26 mouse cellular contexts compared by ENCODE assay signal in genomic region chr3:25426931-25427330, GRCm38 (mm10).
"Had no signal": no experiment of that assay in that cellular context is flagged by ENCODE, and none has a peak within 500 bp of the region (broad histone marks: within the 10 kb centered on the region; RNA-seq: fewer than 3 reads in every experiment).

No protein-coding gene starts in this region.

- H3K4me1 ChIP-seq: heart, embryonic 10.5 days; heart, embryonic 12.5 days; hindbrain, embryonic 10.5 days; hindbrain, embryonic 12.5 days; intestine, embryonic 15.5 days; limb, embryonic 10.5 days; limb, embryonic 12.5 days; liver, embryonic 13.5 days; liver, embryonic 15.5 days had no signal

- H3K9ac ChIP-seq: heart, embryonic 12.5 days; hindbrain, embryonic 12.5 days; hindbrain, embryonic 14.5 days; intestine, embryonic 15.5 days; limb, embryonic 12.5 days; liver, embryonic 13.5 days; liver, embryonic 15.5 days; liver, postnatal 0 days had no signal

- H3K4me3 ChIP-seq: gastrocnemius, adult 2 months; heart, embryonic 10.5 days; heart, embryonic 12.5 days; hindbrain, embryonic 10.5 days; hindbrain, embryonic 12.5 days; intestine, embryonic 15.5 days; layer of hippocampus, adult 2 months; limb, embryonic 10.5 days; limb, embryonic 12.5 days; liver, embryonic 13.5 days; liver, embryonic 15.5 days had no signal

- H3K36me3 ChIP-seq: heart, embryonic 10.5 days; heart, embryonic 12.5 days; hindbrain, embryonic 10.5 days; hindbrain, embryonic 12.5 days; intestine, embryonic 15.5 days; limb, embryonic 10.5 days; limb, embryonic 12.5 days; liver, embryonic 13.5 days; liver, embryonic 15.5 days had no signal

- H3K27ac ChIP-seq: gastrocnemius, adult 2 months; heart, embryonic 10.5 days; hindbrain, embryonic 10.5 days; hindbrain, embryonic 12.5 days; hindbrain, embryonic 14.5 days; intestine, embryonic 15.5 days; layer of hippocampus, adult 2 months; limb, embryonic 10.5 days; limb, embryonic 12.5 days; liver, embryonic 13.5 days; liver, embryonic 15.5 days had no signal

- ATAC-seq: hindbrain, embryonic 16.5 days; inflammation-experienced regulatory T-cells, adult 6 months; intestine, embryonic 15.5 days; intestine, postnatal 0 days; liver, postnatal 0 days had no signal

- H3K27me3 ChIP-seq: heart, embryonic 12.5 days; hindbrain, embryonic 12.5 days; intestine, embryonic 15.5 days; limb, embryonic 12.5 days; liver, embryonic 13.5 days; liver, embryonic 15.5 days had no signal

- H3K9me3 ChIP-seq: heart, embryonic 10.5 days; heart, embryonic 12.5 days; hindbrain, embryonic 10.5 days; hindbrain, embryonic 12.5 days; intestine, embryonic 15.5 days; limb, embryonic 10.5 days; limb, embryonic 12.5 days; liver, embryonic 13.5 days; liver, embryonic 15.5 days had no signal

- DNase-seq: gastrocnemius, adult 2 months; gastrocnemius, postnatal 10 days; gastrocnemius, postnatal 25 days; heart, adult 18-20 months; heart, postnatal 10 days; heart, postnatal 4 days; kidney, adult 18-20 months; kidney, adult 8-10 months; kidney, postnatal 14 days; kidney, postnatal 4 days; liver; liver, embryonic 13.5 days; liver, postnatal 0 days had no signal
